Mouse (Mus musculus): Measurements from ENCODE around the gene Crebzf.

DNA sequence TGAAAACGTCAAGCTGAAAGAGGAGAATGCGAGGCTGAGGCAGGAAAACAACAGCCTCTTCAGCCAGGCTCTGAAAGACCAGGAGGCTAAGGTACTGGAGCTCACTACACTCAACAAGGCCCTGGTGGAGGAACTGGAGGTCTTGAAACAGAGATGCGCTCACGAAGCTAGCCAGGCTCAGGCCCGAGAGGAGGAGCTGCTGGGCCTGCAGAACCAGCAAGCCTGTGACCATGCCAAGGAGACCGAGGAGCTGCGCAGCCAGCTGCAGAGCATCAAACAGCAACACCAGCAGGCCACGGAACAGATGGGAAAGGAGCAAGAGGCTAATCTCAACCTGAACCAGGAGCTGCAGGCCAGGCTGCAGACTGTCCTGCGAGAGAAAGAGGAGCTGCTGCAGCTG is 15.5 kb upstream of the Crebzf start:
- TF ChIP-seq CTCF (IDR thresholded peaks at IDR 0.05; ENCODE audit: borderline replicate concordance, control insufficient read depth, extremely low read depth, insufficient read depth, low read length, poor library complexity) (no peak), POLR2A (IDR thresholded peaks at IDR 0.05; ENCODE audit: control insufficient read depth, extremely low read depth, insufficient read depth, low read length, poor library complexity) (no peak)
